Mouse (Mus musculus) kidney, postnatal 10 days (tissue): ENCODE measurements at regions not wholly inside any gene's neighbourhood (a gene's known extent, or its start where the extent isn't known, plus 50 kb on each side); places are given as distances from the start of the nearest gene placed in this dataset.
A peak's percentile ranks its signal among the peaks of the same experiment; 100 is the strongest.

Experiments used
- DNase-seq: peaks from one replicate; pipeline ENCODE4 v3.0.0; 2021; ENCODE audit warnings: mixed read lengths

DNA sequence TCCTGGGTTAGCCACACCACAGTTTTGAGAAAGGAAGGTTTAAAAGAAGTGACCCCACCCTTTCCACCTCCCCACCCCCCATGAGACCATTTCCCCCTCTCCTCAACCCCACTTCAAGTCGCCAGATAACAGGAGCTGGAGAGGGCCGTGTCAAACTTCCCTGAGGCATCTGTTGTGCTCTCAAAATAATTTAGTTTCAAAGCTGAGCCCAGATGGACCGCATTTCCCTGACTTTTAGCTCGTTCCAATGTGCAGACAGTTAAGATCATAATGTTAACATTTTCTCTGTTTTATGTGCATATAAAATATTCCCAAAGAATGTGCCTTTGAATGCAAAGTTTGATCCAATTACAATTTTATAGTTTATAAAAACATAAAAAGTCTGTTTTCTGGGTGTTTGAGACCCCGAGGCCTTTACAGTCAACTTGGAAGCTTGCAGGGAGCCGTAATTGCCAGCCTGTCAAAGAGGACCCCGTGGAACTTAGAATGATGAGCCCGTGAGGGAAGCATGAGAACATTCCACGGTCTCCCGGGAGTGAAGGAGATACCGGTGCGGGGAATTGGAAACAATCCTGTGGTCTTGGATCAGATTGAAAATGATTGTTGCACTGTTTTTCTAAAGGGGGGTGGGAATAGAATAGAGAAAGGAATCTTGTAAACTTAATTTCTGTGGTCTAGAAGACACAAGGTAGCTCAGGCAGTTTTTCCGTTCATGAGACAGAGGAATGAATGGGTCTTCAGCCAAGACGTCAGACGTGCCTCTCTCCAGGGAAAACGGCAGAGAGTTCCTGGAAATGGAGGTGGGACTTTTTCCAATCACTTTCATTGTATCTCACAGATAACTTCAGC, 903.3 kb downstream of the Mrps31 start:
- peak; percentile 40 for DNase-seq

- DNase-seq, result peak; percentile 81
Observed at GRCm38 (mm10) chr8:23319556-23319955, 908.4 kb downstream of the Mrps31 start.

DNA sequence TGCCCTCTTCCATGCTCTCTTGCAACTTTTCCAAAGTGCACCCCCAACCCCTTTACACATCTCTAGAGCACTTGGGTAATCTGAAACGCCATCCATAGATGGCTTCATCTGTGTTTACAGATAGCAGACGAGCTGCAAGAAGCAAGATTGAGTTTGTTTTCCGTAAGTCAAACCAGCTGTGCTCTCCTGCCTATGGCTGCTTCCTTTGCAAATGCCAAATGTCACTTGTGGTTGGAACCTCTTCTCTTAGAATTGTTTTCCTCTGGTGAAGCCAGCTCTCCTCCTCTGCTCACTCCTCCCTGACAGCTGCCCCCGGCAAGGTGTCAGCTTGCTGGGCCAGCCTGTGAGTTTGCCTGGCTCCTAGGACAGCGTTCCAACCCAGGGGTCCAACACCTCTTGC, 910.0 kb downstream of the Mrps31 start:
- peak; percentile 19 for DNase-seq

GRCm38 (mm10) chr8:23327283-23327682, 916.1 kb downstream of the Mrps31 start:
- no peak for DNase-seq

- DNase-seq, result peak; percentile 68
Observed at GRCm38 (mm10) chr8:23344161-23344560, 933.0 kb downstream of the Mrps31 start.

GRCm38 (mm10) chr8:23351367-23351930, 940.3 kb downstream of the Mrps31 start:
- no peak for DNase-seq

DNA sequence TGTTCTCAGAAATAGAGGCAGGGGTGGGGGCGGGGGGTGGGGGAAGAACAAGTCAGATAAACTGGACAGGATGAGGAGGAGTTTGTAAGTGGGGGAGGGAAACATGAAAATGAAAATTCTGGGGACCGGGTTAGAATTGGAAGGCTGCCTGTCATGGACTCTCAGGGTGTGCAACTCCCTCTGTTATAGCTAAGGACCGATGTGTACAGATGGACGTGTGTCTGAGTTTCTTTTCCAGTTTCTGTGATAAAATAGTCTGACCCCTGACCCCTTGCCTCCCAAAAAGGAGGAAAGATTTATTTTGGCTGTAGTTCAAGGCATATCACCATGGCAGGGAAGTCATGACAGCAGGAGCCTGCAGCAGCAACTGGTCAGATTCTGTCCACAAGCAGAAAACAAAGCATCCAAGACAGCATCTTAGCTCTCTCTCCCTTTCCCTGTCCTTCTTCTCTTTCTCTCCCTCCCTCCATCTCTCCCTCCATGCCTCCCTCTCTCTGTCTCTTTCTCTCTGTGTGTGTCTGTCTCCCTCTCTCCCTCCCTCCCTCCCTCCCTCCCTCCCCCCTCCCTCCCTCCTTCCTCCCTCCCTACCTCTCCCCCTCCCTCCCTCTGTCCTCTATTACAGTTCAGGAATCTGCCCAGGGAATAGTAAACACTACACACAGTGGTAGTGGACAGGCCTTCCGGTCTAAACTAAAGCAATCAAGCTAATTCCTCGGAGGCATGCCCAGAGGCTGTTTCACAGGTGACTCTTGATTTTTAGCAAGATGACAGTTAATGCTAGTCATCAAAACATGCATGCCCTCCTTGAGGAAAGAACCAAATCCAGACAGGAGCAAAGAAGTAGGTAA, 941.3 kb downstream of the Mrps31 start:
- DNase-seq, result no peak

GRCm38 (mm10) chr8:23360061-23360622, 949.0 kb downstream of the Mrps31 start:
- DNase-seq, result no peak

DNA sequence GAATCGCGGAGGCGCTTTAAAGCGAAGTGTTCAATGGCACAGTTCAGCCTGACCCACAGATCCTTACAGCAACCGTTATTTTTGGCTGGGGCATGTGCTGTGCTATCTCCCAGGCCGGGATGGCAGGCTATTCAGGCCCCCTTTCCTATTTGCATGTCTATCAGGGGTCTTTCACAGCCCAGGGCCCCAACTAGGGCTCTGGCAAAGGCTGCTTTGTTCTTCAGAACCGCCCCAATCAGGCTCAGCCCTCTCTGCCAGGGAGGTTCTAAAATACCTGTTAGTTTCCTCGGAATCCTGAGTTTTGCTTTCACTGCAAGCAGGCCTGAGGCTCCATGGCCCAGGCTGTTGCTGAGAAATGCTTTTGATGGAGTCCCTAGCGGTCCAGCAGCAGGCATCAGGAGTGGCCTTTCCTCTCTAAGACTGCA, 949.7 kb downstream of the Mrps31 start:
- DNase-seq, result no peak
